Mouse (Mus musculus) forebrain, embryonic 16.5 days (tissue): ENCODE measurements at regions not wholly inside any gene's neighbourhood (a gene's known extent, or its start where the extent isn't known, plus 50 kb on each side); places are given as distances from the start of the nearest gene placed in this dataset.
A peak's percentile ranks its signal among the peaks of the same experiment; 100 is the strongest.

Experiments
- ATAC-seq: fragments of 200-750 bp; cut with Nextera tagmentation; 2 replicates; pipeline ENCODE4 v1.8.0; 2017; ENCODE audit warnings: mild to moderate bottlenecking, moderate library complexity
- H3K27ac ChIP-seq: fragments of 300-500 bp; sonication (generic); 2 replicates; pipeline ENCODE4 v1.5.1; 2014; ENCODE audit warnings: low read length, control low read depth
- H3K27me3 ChIP-seq: fragments of 300-500 bp; sonication (generic); replicated peaks from 2 replicates; pipeline ENCODE4 v1.6.1; 2014; ENCODE audit warnings: low read length; ENCODE audit not compliant: control insufficient read depth, insufficient read depth
- H3K36me3 ChIP-seq: fragments of 300-500 bp; sonication (generic); 2 replicates; pipeline ENCODE4 v1.6.1; 2014; ENCODE audit not compliant: control insufficient read depth, insufficient read depth
- H3K4me1 ChIP-seq: fragments of 300-500 bp; sonication (generic); replicated peaks from 2 replicates; pipeline ENCODE4 v1.6.1; 2014; ENCODE audit warnings: low read length; ENCODE audit not compliant: control insufficient read depth, insufficient read depth
- H3K4me2 ChIP-seq: fragments of 300-500 bp; sonication (generic); 2 replicates; pipeline ENCODE4 v1.6.1; 2014; ENCODE audit warnings: mild to moderate bottlenecking, low read length, control low read depth
- H3K4me3 ChIP-seq: fragments of 300-500 bp; sonication (generic); replicated peaks from 2 replicates; pipeline ENCODE4 v1.5.1; 2014; ENCODE audit warnings: mild to moderate bottlenecking, low read length, control low read depth
- H3K9ac ChIP-seq: fragments of 300-500 bp; sonication (generic); replicated peaks from 2 replicates; pipeline ENCODE4 v1.6.1; 2014; ENCODE audit warnings: low read depth, low read length, control low read depth
- H3K9me3 ChIP-seq: fragments of 300-500 bp; sonication (generic); 2 replicates; pipeline ENCODE4 v1.6.1; 2016; ENCODE audit warnings: low read length; ENCODE audit not compliant: control insufficient read depth
- WGBS: fragments of 180-500 bp; shearing (Covaris S2); extraction: QIAGEN DNeasy Blood & Tissue Kit; methylation state at CpG from one replicate; pipeline ENCODE4 v1.1.7; 2014; 5-methylcytosine and 5-hydroxymethylcytosine counted together

- H3K36me3 ChIP-seq = no peaks in the 10 kb centered on the region
- H3K27ac ChIP-seq = no peak overlapping the region
- no peak for ATAC-seq
- peaks cover 15% of the 10 kb centered on the region; the same call in 1 of the 2 replicates for H3K27me3 ChIP-seq
- H3K4me1 ChIP-seq = peaks cover 9% of the 10 kb centered on the region
- no peak overlapping the region for H3K9ac ChIP-seq
- no peaks in the 10 kb centered on the region for H3K9me3 ChIP-seq
- H3K4me3 ChIP-seq = no peak overlapping the region
- 90% methylated on average over 5 of the region's 5 CpGs for WGBS
- H3K4me2 ChIP-seq = no peak overlapping the region
These were observed 588.6 kb downstream of the Tox3 start for GRCm38 (mm10) chr8:89759531-89759930.

GRCm38 (mm10) chr8:89758695-89759094 lies 589.4 kb downstream of the Tox3 start:
- H3K4me1 ChIP-seq = peaks cover 9% of the 10 kb centered on the region
- ATAC-seq = peak; percentile 78
- no peak overlapping the region for H3K9ac ChIP-seq
- WGBS = 10% methylated on average over 10 of the region's 10 CpGs
- H3K4me2 ChIP-seq = no peak overlapping the region
- H3K27ac ChIP-seq = no peak overlapping the region
- no peaks in the 10 kb centered on the region for H3K9me3 ChIP-seq
- peaks cover 15% of the 10 kb centered on the region; the same call in 1 of the 2 replicates for H3K27me3 ChIP-seq
- no peak overlapping the region for H3K4me3 ChIP-seq
- no peaks in the 10 kb centered on the region for H3K36me3 ChIP-seq

- no peak overlapping the region for H3K4me2 ChIP-seq
- no peak overlapping the region for H3K4me3 ChIP-seq
- H3K9ac ChIP-seq = no peak overlapping the region
- no peaks in the 10 kb centered on the region for H3K9me3 ChIP-seq
- peaks cover 18% of the 10 kb centered on the region for H3K27me3 ChIP-seq
- H3K36me3 ChIP-seq = no peaks in the 10 kb centered on the region
- no peak overlapping the region for H3K27ac ChIP-seq
- H3K4me1 ChIP-seq = peaks cover 9% of the 10 kb centered on the region
- WGBS = 28% methylated on average over 3 of the region's 3 CpGs
- peak; percentile 87 for ATAC-seq
These were observed 592.2 kb downstream of the Tox3 start for GRCm38 (mm10) chr8:89755951-89756350.

- no peak overlapping the region for H3K9ac ChIP-seq
- H3K27me3 ChIP-seq = peaks cover 5% of the 10 kb centered on the region; the same call in 1 of the 2 replicates
- no peaks in the 10 kb centered on the region for H3K9me3 ChIP-seq
- H3K4me1 ChIP-seq = no peaks in the 10 kb centered on the region; the same call in 1 of the 2 replicates
- WGBS = 91% methylated on average over 3 of the region's 3 CpGs
- no peak overlapping the region for H3K27ac ChIP-seq
- no peak overlapping the region for H3K4me3 ChIP-seq
- H3K4me2 ChIP-seq = no peak overlapping the region
- no peak for ATAC-seq
- no peaks in the 10 kb centered on the region for H3K36me3 ChIP-seq
These were observed 596.9 kb downstream of the Tox3 start for GRCm38 (mm10) chr8:89751201-89751600.

GRCm38 (mm10) chr8:89747726-89748125 lies 600.4 kb downstream of the Tox3 start:
- no peaks in the 10 kb centered on the region for H3K36me3 ChIP-seq
- no peak overlapping the region for H3K4me2 ChIP-seq
- no peak overlapping the region for H3K4me3 ChIP-seq
- H3K27ac ChIP-seq = no peak overlapping the region
- WGBS = 83% methylated on average over 4 of the region's 4 CpGs
- H3K9ac ChIP-seq = no peak overlapping the region
- ATAC-seq = no peak
- H3K27me3 ChIP-seq = peaks cover 4% of the 10 kb centered on the region
- peaks cover 9% of the 10 kb centered on the region for H3K4me1 ChIP-seq
- no peaks in the 10 kb centered on the region for H3K9me3 ChIP-seq

- H3K4me3 ChIP-seq = no peak overlapping the region
- no peaks in the 10 kb centered on the region for H3K9me3 ChIP-seq
- ATAC-seq = peak; percentile 79
- peaks cover 6% of the 10 kb centered on the region for H3K27me3 ChIP-seq
- no peaks in the 10 kb centered on the region for H3K36me3 ChIP-seq
- peaks cover 9% of the 10 kb centered on the region for H3K4me1 ChIP-seq
- WGBS = 60% methylated on average over 11 of the region's 11 CpGs
- H3K4me2 ChIP-seq = no peak overlapping the region
- no peak overlapping the region for H3K9ac ChIP-seq
- H3K27ac ChIP-seq = no peak overlapping the region
These were observed 603.7 kb downstream of the Tox3 start for GRCm38 (mm10) chr8:89744267-89745028.

- WGBS = 93% methylated on average over 3 of the region's 3 CpGs
- no peak for ATAC-seq
These were observed 609.5 kb downstream of the Tox3 start for GRCm38 (mm10) chr8:89738657-89739056.

GRCm38 (mm10) chr8:89737636-89738035 lies 610.5 kb downstream of the Tox3 start:
- no peak overlapping the region for H3K27ac ChIP-seq
- no peak overlapping the region for H3K4me2 ChIP-seq
- ATAC-seq = no peak
- H3K4me3 ChIP-seq = no peak overlapping the region
- no peaks in the 10 kb centered on the region for H3K4me1 ChIP-seq
- H3K36me3 ChIP-seq = no peaks in the 10 kb centered on the region
- no peak overlapping the region for H3K9ac ChIP-seq
- peaks cover 4% of the 10 kb centered on the region for H3K27me3 ChIP-seq
- 85% methylated on average over 1 of the region's 1 CpGs for WGBS
- no peaks in the 10 kb centered on the region for H3K9me3 ChIP-seq

More at GRCm38 (mm10) chr8:89738657-89739056, 609.5 kb downstream of the Tox3 start:
- Histone ChIP-seq H3K9me3 (no peaks in the 10 kb centered on the region), H3K27me3 (peaks cover 5% of the 10 kb centered on the region), H3K4me1 (no peaks in the 10 kb centered on the region), H3K27ac (no peak overlapping the region), H3K4me2 (no peak overlapping the region), H3K9ac (no peak overlapping the region), H3K4me3 (no peak overlapping the region), H3K36me3 (no peaks in the 10 kb centered on the region)

- 90% methylated on average over 6 of the region's 6 CpGs for WGBS
- no peak overlapping the region for H3K4me3 ChIP-seq
- no peak overlapping the region for H3K27ac ChIP-seq
- H3K36me3 ChIP-seq = no peaks in the 10 kb centered on the region
- no peaks in the 10 kb centered on the region for H3K4me1 ChIP-seq
- H3K9me3 ChIP-seq = no peaks in the 10 kb centered on the region
- ATAC-seq = no peak
- no peak overlapping the region for H3K4me2 ChIP-seq
- H3K9ac ChIP-seq = no peak overlapping the region
- 0 out of 2 replicates have a peak, but pooled peaks cover 2% of the 10 kb centered on the region for H3K27me3 ChIP-seq
These were observed 620.9 kb downstream of the Tox3 start for GRCm38 (mm10) chr8:89727252-89727651.
